Mouse (Mus musculus) gastrocnemius, postnatal 4 days (tissue): Measurements from ENCODE around the gene Gpalpp1. TPM values are rescaled to one million over a fixed set of nuclear protein-coding genes. Genes with fewer than 3 reads are reported as not detected.

Source experiments
- total RNA-seq, 2 experiments: library from RNA; stranded (reverse); gene quantifications; 2 replicates each; pipeline ENCODE4 v1.2.3; 2021

The Gpalpp1 gene
- total RNA-seq, 2 experiments from 2014 or later, result 9.0 to 10.4 TPM

Other genes with a start within 250 kb of the Gpalpp1 start
- under 1 TPM; 0.12 to 0.18 TPM for gene Kctd4, start 155.8 kb downstream of the Gpalpp1 start, total RNA-seq
- gene Gtf2f2, start 99.9 kb downstream of the Gpalpp1 start, total RNA-seq, result 10 to 100 TPM; 19.1 to 19.5 TPM
- 1 to 10 TPM; 6.3 TPM for gene Nufip1, start 131 bp upstream of the Gpalpp1 start, total RNA-seq